Mouse (Mus musculus): Measurements from ENCODE around the gene Aspscr1.

Gene Aspscr1

GRCm38 (mm10) chr11:120672687-120673593 is at the start of gene Aspscr1:
Gene Aspscr1, plus strand, starts transcription at chr11:120672973.
- no peak for DNase-seq (ENCODE audit: extremely low read depth, low read depth, low spot score)

GRCm38 (mm10) chr11:120623961-120624679 is 48.7 kb upstream of the Aspscr1 start:
- no peak for DNase-seq (ENCODE audit: extremely low read depth, low read depth, low spot score)

- no peak for DNase-seq (ENCODE audit: extremely low read depth, low read depth, low spot score)
Observed at GRCm38 (mm10) chr11:120624680-120625111, 48.1 kb upstream of the Aspscr1 start.

- no peak for DNase-seq (ENCODE audit: extremely low read depth, low read depth, low spot score)
Observed at GRCm38 (mm10) chr11:120625152-120625775, 47.5 kb upstream of the Aspscr1 start, which contains the start of gene Sirt7. Gene Sirt7, minus strand, starts transcription at chr11:120625240.

GRCm38 (mm10) chr11:120626785-120627467 is 45.8 kb upstream of the Aspscr1 start:
- DNase-seq (ENCODE audit: extremely low read depth, low read depth, low spot score): no peak

GRCm38 (mm10) chr11:120627468-120628300 is 45.1 kb upstream of the Aspscr1 start:
- no peak for DNase-seq (ENCODE audit: extremely low read depth, low read depth, low spot score)

- DNase-seq (ENCODE audit: extremely low read depth, low read depth, low spot score): no peak
Observed at GRCm38 (mm10) chr11:120628601-120629340, 44.0 kb upstream of the Aspscr1 start.

GRCm38 (mm10) chr11:120629341-120629730 is 43.4 kb upstream of the Aspscr1 start:
- no peak for DNase-seq (ENCODE audit: extremely low read depth, low read depth, low spot score)

GRCm38 (mm10) chr11:120629911-120630310 is 42.9 kb upstream of the Aspscr1 start:
- DNase-seq (ENCODE audit: extremely low read depth, low read depth, low spot score): no peak

- DNase-seq (ENCODE audit: extremely low read depth, low read depth, low spot score): peak; percentile 62
Observed at GRCm38 (mm10) chr11:120630401-120630871, 42.3 kb upstream of the Aspscr1 start.

- no peak for DNase-seq (ENCODE audit: extremely low read depth, low read depth, low spot score)
Observed at GRCm38 (mm10) chr11:120630881-120631725, 41.7 kb upstream of the Aspscr1 start.

- no peak for DNase-seq (ENCODE audit: extremely low read depth, low read depth, low spot score)
Observed at GRCm38 (mm10) chr11:120631726-120632448, 40.9 kb upstream of the Aspscr1 start.

GRCm38 (mm10) chr11:120632559-120633519 is 39.9 kb upstream of the Aspscr1 start:
- DNase-seq (ENCODE audit: extremely low read depth, low read depth, low spot score): no peak

GRCm38 (mm10) chr11:120633520-120634343 is 39.0 kb upstream of the Aspscr1 start, which contains the start of gene Mafg:
Gene Mafg, minus strand, starts transcription at chr11:120633600.
- no peak for DNase-seq (ENCODE audit: extremely low read depth, low read depth, low spot score)

- DNase-seq (ENCODE audit: extremely low read depth, low read depth, low spot score): no peak
Observed at GRCm38 (mm10) chr11:120634810-120635209, 38.0 kb upstream of the Aspscr1 start.
